Mouse (Mus musculus): ENCODE data around the gene Mgat5. TPM values are rescaled to one million over a fixed set of nuclear protein-coding genes. Genes with fewer than 3 reads are reported as not detected.

Mgat5 gene
- total and polyA plus RNA-seq, 2 experiments, result 1.9 to 3.8 TPM

DNA sequence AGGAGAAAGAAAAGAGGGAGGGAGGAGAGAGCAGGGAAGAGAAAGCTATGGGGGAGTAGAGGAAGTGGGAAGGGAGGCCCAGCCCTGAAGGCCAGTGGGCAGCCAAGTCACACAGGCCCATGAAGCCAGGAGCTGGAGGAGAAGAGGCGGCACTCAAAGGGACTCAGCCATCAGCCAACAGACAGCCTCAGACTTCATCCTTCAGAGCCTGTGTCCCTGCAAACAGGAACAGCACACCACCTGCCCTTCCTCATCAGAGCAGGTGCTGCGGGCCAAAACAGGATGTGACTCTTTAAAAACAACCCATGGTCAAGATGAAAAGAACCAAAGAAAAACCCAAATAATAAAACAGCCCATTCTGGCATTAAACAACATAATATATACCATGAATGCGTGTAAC lies 308.8 kb downstream of the Mgat5 start:
- 93% methylated on average over 3 of the region's 3 CpGs for WGBS

DNA sequence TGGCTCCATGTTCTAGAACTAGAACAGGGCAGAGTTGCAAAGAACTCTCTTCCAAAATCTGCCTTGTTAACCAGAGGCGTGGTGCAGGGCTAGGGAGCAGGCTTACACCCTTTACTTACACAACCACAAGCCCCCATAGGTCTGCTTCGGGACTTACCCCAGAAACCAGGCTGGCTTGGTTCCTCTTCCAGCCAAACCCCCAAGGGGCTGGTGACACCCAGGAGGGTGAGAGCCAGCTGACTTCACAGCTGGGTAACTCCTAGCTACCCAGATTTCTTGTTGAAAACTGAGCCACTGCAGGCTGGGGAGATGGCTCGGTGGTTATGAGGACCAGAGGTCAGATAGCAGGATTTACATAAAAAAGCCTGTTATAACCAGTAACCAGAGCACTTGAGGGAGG lies 309.7 kb downstream of the Mgat5 start:
- DNase-seq (ENCODE audit: extremely low read depth, low read depth, low spot score), result peak; percentile 6
- WGBS, result 75% methylated on average over 3 of the region's 3 CpGs
- TF ChIP-seq CTCF (IDR thresholded peaks at IDR 0.05; ENCODE audit: low read depth, low read length) (no peak), POLR2A (IDR thresholded peaks at IDR 0.05; ENCODE audit: extremely low read depth, insufficient read depth, low read length) (no peak)

More for the DNA sequence above, 308.8 kb downstream of the Mgat5 start:
- no peak overlapping the region for H3K4me3 ChIP-seq (ENCODE audit: insufficient read depth, low read depth, low read length)
- no peaks in the 10 kb centered on the region for H3K4me1 ChIP-seq (ENCODE audit: control insufficient read depth, insufficient read depth, low read length)
- H3K36me3 ChIP-seq (ENCODE audit: control insufficient read depth, insufficient read depth, low read length), result no peaks in the 10 kb centered on the region
- no peaks in the 10 kb centered on the region for H3K79me2 ChIP-seq (ENCODE audit: control insufficient read depth, insufficient read depth, low read length)
- TF ChIP-seq CTCF (IDR thresholded peaks at IDR 0.05; ENCODE audit: low read depth, low read length) (no peak), POLR2A (IDR thresholded peaks at IDR 0.05; ENCODE audit: extremely low read depth, insufficient read depth, low read length) (no peak)
- DNase-seq (ENCODE audit: extremely low read depth, low read depth, low spot score), result no peak
- no peak overlapping the region for H3K27ac ChIP-seq (replicated peaks; ENCODE audit: insufficient read depth, low read depth, low read length)
- no peaks in the 10 kb centered on the region for H3K27me3 ChIP-seq (ENCODE audit: control insufficient read depth, insufficient read depth, low read length)
- no peak overlapping the region for H3K9ac ChIP-seq (ENCODE audit: low read depth, low read length)

DNA sequence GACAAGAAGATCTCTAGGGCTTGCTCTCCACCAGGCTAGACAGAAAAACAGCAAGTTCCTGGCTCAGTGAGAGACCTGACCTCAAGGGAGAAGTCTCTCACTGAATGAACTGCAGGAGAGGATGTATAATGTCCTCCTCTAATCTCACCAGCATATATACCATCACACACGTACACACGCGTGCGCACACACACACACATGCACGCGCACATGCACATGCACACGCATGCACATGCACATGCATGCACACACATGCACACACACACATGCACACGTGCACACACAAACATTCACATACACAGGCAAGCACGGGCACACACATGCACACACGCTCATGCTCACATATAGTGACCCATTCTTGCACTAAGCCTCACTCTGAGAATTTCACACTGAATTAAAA lies 310.1 kb downstream of the Mgat5 start:
- H3K79me2 ChIP-seq (ENCODE audit: control insufficient read depth, insufficient read depth, low read length), result no peaks in the 10 kb centered on the region
- no peak overlapping the region for H3K27ac ChIP-seq (replicated peaks; ENCODE audit: insufficient read depth, low read depth, low read length)
- no peaks in the 10 kb centered on the region for H3K36me3 ChIP-seq (ENCODE audit: control insufficient read depth, insufficient read depth, low read length)
- no peak overlapping the region for H3K4me3 ChIP-seq (ENCODE audit: insufficient read depth, low read depth, low read length)
- no peaks in the 10 kb centered on the region for H3K27me3 ChIP-seq (ENCODE audit: control insufficient read depth, insufficient read depth, low read length)
- 97% methylated on average over 10 of the region's 10 CpGs for WGBS
- no peak for TF ChIP-seq POLR2A (IDR thresholded peaks at IDR 0.05; ENCODE audit: extremely low read depth, insufficient read depth, low read length)
- no peak for TF ChIP-seq CTCF (IDR thresholded peaks at IDR 0.05; ENCODE audit: low read depth, low read length)
- H3K4me1 ChIP-seq (ENCODE audit: control insufficient read depth, insufficient read depth, low read length), result no peaks in the 10 kb centered on the region
- no peak for DNase-seq (ENCODE audit: extremely low read depth, low read depth, low spot score)
- no peak overlapping the region for H3K9ac ChIP-seq (ENCODE audit: low read depth, low read length)

More for the DNA sequence above, 309.7 kb downstream of the Mgat5 start:
- H3K4me1 ChIP-seq (ENCODE audit: control insufficient read depth, insufficient read depth, low read length), result no peaks in the 10 kb centered on the region
- H3K36me3 ChIP-seq (ENCODE audit: control insufficient read depth, insufficient read depth, low read length), result no peaks in the 10 kb centered on the region
- H3K27me3 ChIP-seq (ENCODE audit: control insufficient read depth, insufficient read depth, low read length), result no peaks in the 10 kb centered on the region
- no peak overlapping the region for H3K4me3 ChIP-seq (ENCODE audit: insufficient read depth, low read depth, low read length)
- no peaks in the 10 kb centered on the region for H3K79me2 ChIP-seq (ENCODE audit: control insufficient read depth, insufficient read depth, low read length)
- H3K27ac ChIP-seq (replicated peaks; ENCODE audit: insufficient read depth, low read depth, low read length), result no peak overlapping the region
- H3K9ac ChIP-seq (ENCODE audit: low read depth, low read length), result no peak overlapping the region

DNA sequence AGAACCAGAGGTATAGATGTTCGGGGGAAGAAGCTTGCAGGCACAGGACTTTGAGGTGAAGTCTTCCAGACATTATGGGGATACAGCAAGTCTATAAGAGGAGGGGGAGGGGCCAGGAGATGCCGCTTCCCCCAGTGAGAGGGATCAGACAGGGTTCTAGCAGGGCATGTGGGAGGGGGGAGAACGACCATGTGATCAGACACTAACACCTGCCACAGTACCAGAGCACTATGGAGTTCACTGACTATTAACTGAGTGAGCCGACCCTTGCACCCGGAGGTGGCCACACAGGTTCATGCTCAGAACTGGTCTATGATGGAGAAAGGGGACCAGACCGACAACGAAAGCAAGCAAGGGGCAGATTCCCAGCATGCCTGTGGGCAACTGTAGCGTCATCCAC lies 318.5 kb downstream of the Mgat5 start:
- H3K27ac ChIP-seq (replicated peaks; ENCODE audit: insufficient read depth, low read depth, low read length), result no peak overlapping the region
- no peak overlapping the region for H3K4me3 ChIP-seq (ENCODE audit: insufficient read depth, low read depth, low read length)
- 57% methylated on average over 8 of the region's 8 CpGs for WGBS
- no peaks in the 10 kb centered on the region for H3K36me3 ChIP-seq (ENCODE audit: control insufficient read depth, insufficient read depth, low read length)
- DNase-seq (ENCODE audit: extremely low read depth, low read depth, low spot score), result no peak
- no peaks in the 10 kb centered on the region for H3K4me1 ChIP-seq (ENCODE audit: control insufficient read depth, insufficient read depth, low read length)
- H3K79me2 ChIP-seq (ENCODE audit: control insufficient read depth, insufficient read depth, low read length), result no peaks in the 10 kb centered on the region
- TF ChIP-seq CTCF (IDR thresholded peaks at IDR 0.05; ENCODE audit: low read depth, low read length) (no peak), POLR2A (IDR thresholded peaks at IDR 0.05; ENCODE audit: extremely low read depth, insufficient read depth, low read length) (no peak)
- no peaks in the 10 kb centered on the region for H3K27me3 ChIP-seq (ENCODE audit: control insufficient read depth, insufficient read depth, low read length)
- H3K9ac ChIP-seq (ENCODE audit: low read depth, low read length), result no peak overlapping the region

DNA sequence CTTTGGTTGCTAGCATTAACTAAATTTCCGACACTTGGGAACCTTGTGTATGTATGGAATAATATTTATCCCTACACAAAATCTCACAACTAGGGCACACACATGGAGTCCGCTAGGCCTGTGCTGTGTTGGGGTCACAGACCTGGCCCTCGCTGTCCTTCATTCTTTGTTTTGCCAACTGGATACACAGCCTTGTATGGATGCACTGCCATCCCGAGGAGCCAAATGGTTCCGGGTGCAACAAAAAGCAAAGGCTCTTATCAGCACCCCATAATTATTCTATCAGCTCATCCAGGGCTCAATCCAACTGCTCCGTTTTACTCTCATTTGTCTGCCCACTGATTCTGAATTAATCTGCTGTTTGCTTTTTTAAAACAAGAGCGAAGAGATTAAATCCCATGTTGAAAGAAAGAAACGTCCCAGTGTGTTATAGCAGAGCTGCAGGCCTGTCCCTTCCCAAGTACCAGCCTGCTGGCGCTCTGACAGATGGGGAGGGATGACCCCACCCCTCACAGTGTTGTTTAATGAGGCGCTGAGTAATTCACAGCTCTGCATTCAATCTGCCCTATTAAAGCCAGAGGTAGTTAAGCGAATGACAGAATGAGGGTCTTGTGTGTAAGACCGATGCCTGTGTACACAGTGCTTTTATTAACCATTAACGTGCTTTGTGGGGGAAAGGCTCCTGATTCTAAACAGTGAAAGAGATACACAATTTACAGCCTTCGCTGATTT lies 326.2 kb downstream of the Mgat5 start:
- Histone ChIP-seq H3K4me1 (ENCODE audit: control insufficient read depth, insufficient read depth, low read length) (no peaks in the 10 kb centered on the region), H3K36me3 (ENCODE audit: control insufficient read depth, insufficient read depth, low read length) (no peaks in the 10 kb centered on the region), H3K27me3 (ENCODE audit: control insufficient read depth, insufficient read depth, low read length) (no peaks in the 10 kb centered on the region), H3K4me3 (ENCODE audit: insufficient read depth, low read depth, low read length) (no peak overlapping the region), H3K79me2 (ENCODE audit: control insufficient read depth, insufficient read depth, low read length) (no peaks in the 10 kb centered on the region), H3K27ac (replicated peaks; ENCODE audit: insufficient read depth, low read depth, low read length) (no peak overlapping the region), H3K9ac (ENCODE audit: low read depth, low read length) (no peak overlapping the region)
- TF ChIP-seq POLR2A (IDR thresholded peaks at IDR 0.05; ENCODE audit: extremely low read depth, insufficient read depth, low read length) (no peak), CTCF (IDR thresholded peaks at IDR 0.05; ENCODE audit: low read depth, low read length) (no peak)
- no peak for DNase-seq (ENCODE audit: extremely low read depth, low read depth, low spot score)
- WGBS, result 37% methylated on average over 14 of the region's 14 CpGs

DNA sequence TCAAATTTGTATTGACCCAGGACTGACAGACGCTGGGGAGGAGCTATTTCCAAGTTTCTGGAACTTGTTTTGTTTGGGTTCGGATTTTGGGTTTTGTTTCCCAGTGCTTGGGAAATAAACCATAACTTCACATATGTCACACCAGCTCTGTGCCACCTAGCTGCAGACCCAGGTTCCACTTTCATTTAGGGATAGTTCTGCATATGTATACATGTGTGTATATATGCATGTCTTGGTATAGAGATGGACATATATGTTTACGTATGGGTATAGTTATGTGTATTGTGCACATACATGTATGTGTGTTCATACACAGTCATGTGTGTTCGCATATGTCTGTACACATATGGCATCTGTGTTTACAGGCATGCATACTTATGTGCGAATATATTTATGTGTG lies 326.9 kb downstream of the Mgat5 start:
- TF ChIP-seq CTCF (IDR thresholded peaks at IDR 0.05; ENCODE audit: low read depth, low read length) (no peak), POLR2A (IDR thresholded peaks at IDR 0.05; ENCODE audit: extremely low read depth, insufficient read depth, low read length) (no peak)
- WGBS, result 62% methylated on average over 5 of the region's 5 CpGs
- Histone ChIP-seq H3K27me3 (ENCODE audit: control insufficient read depth, insufficient read depth, low read length) (no peaks in the 10 kb centered on the region), H3K36me3 (ENCODE audit: control insufficient read depth, insufficient read depth, low read length) (no peaks in the 10 kb centered on the region), H3K9ac (ENCODE audit: low read depth, low read length) (no peak overlapping the region), H3K4me1 (ENCODE audit: control insufficient read depth, insufficient read depth, low read length) (no peaks in the 10 kb centered on the region), H3K79me2 (ENCODE audit: control insufficient read depth, insufficient read depth, low read length) (no peaks in the 10 kb centered on the region), H3K4me3 (ENCODE audit: insufficient read depth, low read depth, low read length) (no peak overlapping the region), H3K27ac (replicated peaks; ENCODE audit: insufficient read depth, low read depth, low read length) (no peak overlapping the region)
- DNase-seq (ENCODE audit: extremely low read depth, low read depth, low spot score), result no peak

Measured in liver, adult 2 months (tissue).